Mouse (Mus musculus): Measurements from ENCODE around the gene Mphosph9. TPM values are rescaled to one million over a fixed set of nuclear protein-coding genes. Genes with fewer than 3 reads are reported as not detected.

Mphosph9 gene
- polyA plus RNA-seq, 1 experiment from 2014 or later: 10.8 TPM

GRCm38 (mm10) chr5:124204127-124204794 is 123.5 kb downstream of the Mphosph9 start:
- no peak overlapping the region for H3K4me2 ChIP-seq (replicated peaks; ENCODE audit: low read depth, low read length)
- H3K27ac ChIP-seq (ENCODE audit: low read length): no peak overlapping the region
- no peaks in the 10 kb centered on the region for H3K27me3 ChIP-seq (ENCODE audit: insufficient read depth, low read length)
- H3K36me3 ChIP-seq (ENCODE audit: insufficient read depth, low read length): no peaks in the 10 kb centered on the region
- H3K9ac ChIP-seq (replicated peaks; ENCODE audit: low read length): no peak overlapping the region
- 90% methylated on average over 9 of the region's 9 CpGs for WGBS
- H3K4me1 ChIP-seq (ENCODE audit: insufficient read depth, low read length): peaks cover 51% of the 10 kb centered on the region
- H3K4me3 ChIP-seq (ENCODE audit: low read length): no peak overlapping the region
- H3K9me3 ChIP-seq (ENCODE audit: low read length): no peaks in the 10 kb centered on the region
- ATAC-seq (ENCODE audit: low FRiP score, low TSS enrichment): no peak

- Histone ChIP-seq H3K36me3 (ENCODE audit: insufficient read depth, low read length) (no peaks in the 10 kb centered on the region), H3K27ac (ENCODE audit: low read length) (peak overlapping the region; percentile 72), H3K4me2 (replicated peaks; ENCODE audit: low read depth, low read length) (no peak overlapping the region), H3K4me1 (ENCODE audit: insufficient read depth, low read length) (peaks cover 52% of the 10 kb centered on the region), H3K9me3 (ENCODE audit: low read length) (no peaks in the 10 kb centered on the region), H3K9ac (replicated peaks; ENCODE audit: low read length) (no peak overlapping the region), H3K27me3 (ENCODE audit: insufficient read depth, low read length) (no peaks in the 10 kb centered on the region), H3K4me3 (ENCODE audit: low read length) (no peak overlapping the region)
- WGBS: 76% methylated on average over 4 of the region's 4 CpGs
- ATAC-seq (ENCODE audit: low FRiP score, low TSS enrichment): no peak
Measured at GRCm38 (mm10) chr5:124203251-124203650, 124.5 kb downstream of the Mphosph9 start.

GRCm38 (mm10) chr5:124202071-124202470 is 125.7 kb downstream of the Mphosph9 start:
- H3K4me1 ChIP-seq (ENCODE audit: insufficient read depth, low read length): peaks cover 47% of the 10 kb centered on the region
- no peak for ATAC-seq (ENCODE audit: low FRiP score, low TSS enrichment)
- H3K36me3 ChIP-seq (ENCODE audit: insufficient read depth, low read length): no peaks in the 10 kb centered on the region
- H3K9ac ChIP-seq (replicated peaks; ENCODE audit: low read length): no peak overlapping the region
- no peaks in the 10 kb centered on the region for H3K9me3 ChIP-seq (ENCODE audit: low read length)
- no peaks in the 10 kb centered on the region for H3K27me3 ChIP-seq (ENCODE audit: insufficient read depth, low read length)
- H3K4me2 ChIP-seq (replicated peaks; ENCODE audit: low read depth, low read length): no peak overlapping the region
- no peak overlapping the region for H3K27ac ChIP-seq (ENCODE audit: low read length)
- no peak overlapping the region for H3K4me3 ChIP-seq (ENCODE audit: low read length)
- 56% methylated on average over 4 of the region's 4 CpGs for WGBS

- Histone ChIP-seq H3K4me2 (replicated peaks; ENCODE audit: low read depth, low read length) (no peak overlapping the region), H3K9ac (replicated peaks; ENCODE audit: low read length) (no peak overlapping the region), H3K9me3 (ENCODE audit: low read length) (no peaks in the 10 kb centered on the region), H3K27ac (ENCODE audit: low read length) (no peak overlapping the region), H3K4me1 (ENCODE audit: insufficient read depth, low read length) (peaks cover 45% of the 10 kb centered on the region), H3K4me3 (ENCODE audit: low read length) (no peak overlapping the region), H3K27me3 (ENCODE audit: insufficient read depth, low read length) (no peaks in the 10 kb centered on the region), H3K36me3 (ENCODE audit: insufficient read depth, low read length) (no peaks in the 10 kb centered on the region)
- no peak for ATAC-seq (ENCODE audit: low FRiP score, low TSS enrichment)
- WGBS: 86% methylated on average over 2 of the region's 2 CpGs
Measured at GRCm38 (mm10) chr5:124201564-124201963, 126.2 kb downstream of the Mphosph9 start.

Other genes starting within 250 kb of the Mphosph9 start
- gene Abcb9, start 232.2 kb downstream of the Mphosph9 start, polyA plus RNA-seq (2015; fragmentation: Nextera tagmentation; extraction: Ambion mirVana): 1.3 and 2.6 TPM in 2 replicates
- gene Ogfod2, start 215.7 kb downstream of the Mphosph9 start, polyA plus RNA-seq (2015; fragmentation: Nextera tagmentation; extraction: Ambion mirVana): 30.6 and 32.4 TPM in 2 replicates
- 100 and 102 TPM in 2 replicates for gene Arl6ip4, start 211.9 kb downstream of the Mphosph9 start, polyA plus RNA-seq (2015; fragmentation: Nextera tagmentation; extraction: Ambion mirVana)
- 3.9 and 4.1 TPM in 2 replicates for gene Pitpnm2, start 78.2 kb downstream of the Mphosph9 start, polyA plus RNA-seq (2015; fragmentation: Nextera tagmentation; extraction: Ambion mirVana)
- gene 2810006K23Rik, start 117 bp upstream of the Mphosph9 start, polyA plus RNA-seq (2015; fragmentation: Nextera tagmentation; extraction: Ambion mirVana): 18.5 and 20.4 TPM in 2 replicates
- 28.4 and 29.9 TPM in 2 replicates for gene Cdk2ap1, start 35.1 kb upstream of the Mphosph9 start, polyA plus RNA-seq (2015; fragmentation: Nextera tagmentation; extraction: Ambion mirVana)
- 72.7 and 94.8 TPM in 2 replicates for gene Sbno1, start 98.0 kb upstream of the Mphosph9 start, polyA plus RNA-seq (2015; fragmentation: Nextera tagmentation; extraction: Ambion mirVana)
- 30.7 and 38.1 TPM in 2 replicates for gene Kmt5a, start 112.0 kb upstream of the Mphosph9 start, polyA plus RNA-seq (2015; fragmentation: Nextera tagmentation; extraction: Ambion mirVana)
- gene Rilpl2, start 150.4 kb upstream of the Mphosph9 start, polyA plus RNA-seq (2015; fragmentation: Nextera tagmentation; extraction: Ambion mirVana): 34.7 and 36.8 TPM in 2 replicates
- 27.4 and 29.4 TPM in 2 replicates for gene Snrnp35, start 155.2 kb upstream of the Mphosph9 start, polyA plus RNA-seq (2015; fragmentation: Nextera tagmentation; extraction: Ambion mirVana)
- gene Rilpl1, start 203.4 kb upstream of the Mphosph9 start, polyA plus RNA-seq (2015; fragmentation: Nextera tagmentation; extraction: Ambion mirVana): 21.7 and 21.9 TPM in 2 replicates
- gene Tmed2, start 212.7 kb upstream of the Mphosph9 start, polyA plus RNA-seq (2015; fragmentation: Nextera tagmentation; extraction: Ambion mirVana): 537 and 602 TPM in 2 replicates
- 13.9 and 17.2 TPM in 2 replicates for gene Ddx55, start 224.9 kb upstream of the Mphosph9 start, polyA plus RNA-seq (2015; fragmentation: Nextera tagmentation; extraction: Ambion mirVana)

All from kidney, embryonic 16.5 days (tissue).